Mouse (Mus musculus): ENCODE results near the gene Zfp367.

GRCm38 (mm10) chr13:64155171-64155571 lies 2.2 kb upstream of the Zfp367 start:
- no peak for TF ChIP-seq POLR2A (IDR thresholded peaks at IDR 0.05; ENCODE audit: borderline replicate concordance, control insufficient read depth, low read depth, low read length)
- TF ChIP-seq CTCF (IDR thresholded peaks at IDR 0.05; ENCODE audit: control insufficient read depth, insufficient read depth, low read length), result no peak
